Mouse (Mus musculus): ENCODE results near the gene Chd5.

- no peak for TF ChIP-seq CTCF (IDR thresholded peaks at IDR 0.05; ENCODE audit: extremely low read depth, insufficient read length, insufficient replicate concordance, low read depth, low read length)
- TF ChIP-seq POLR2A (IDR thresholded peaks at IDR 0.05; ENCODE audit: low read depth, low read length): no peak
These were observed 20.8 kb upstream of the Chd5 start for GRCm38 (mm10) chr4:152317631-152318033.

Measured in small intestine, adult 2 months (tissue).